Mouse (Mus musculus) embryonic facial prominence, embryonic 13.5 days (tissue): ENCODE results near the gene Tcf7l1. TPM values are rescaled to one million over a fixed set of nuclear protein-coding genes. Genes with fewer than 3 reads are reported as not detected.
A peak's percentile ranks its signal among the peaks of the same experiment; 100 is the strongest.

Experiments used
- ATAC-seq: fragments of 200-750 bp; cut with Nextera tagmentation; 2 replicates; pipeline ENCODE4 v1.8.0; 2017; ENCODE audit warnings: low read depth; ENCODE audit not compliant: insufficient number of reproducible peaks, insufficient read depth, low FRiP score, low TSS enrichment
- H3K27ac ChIP-seq: fragments of 300-500 bp; sonication (generic); 2 replicates; pipeline ENCODE4 v1.5.1; 2015; ENCODE audit warnings: moderate library complexity, mild to moderate bottlenecking, inconsistent platforms
- H3K27me3 ChIP-seq: fragments of 300-500 bp; sonication (generic); 2 replicates; pipeline ENCODE4 v1.6.1; 2015; ENCODE audit warnings: mild to moderate bottlenecking, inconsistent platforms
- H3K36me3 ChIP-seq: fragments of 300-500 bp; sonication (generic); 2 replicates; pipeline ENCODE4 v1.6.1; 2015; ENCODE audit warnings: mild to moderate bottlenecking, inconsistent platforms
- H3K4me1 ChIP-seq: fragments of 300-500 bp; sonication (generic); 2 replicates; pipeline ENCODE4 v1.6.1; 2015; ENCODE audit warnings: inconsistent platforms
- H3K4me2 ChIP-seq: fragments of 300-500 bp; sonication (generic); 2 replicates; pipeline ENCODE4 v1.6.1; 2015; ENCODE audit warnings: moderate library complexity, mild to moderate bottlenecking, inconsistent platforms
- H3K4me3 ChIP-seq: fragments of 300-500 bp; sonication (generic); 2 replicates; pipeline ENCODE4 v1.5.1; 2015; ENCODE audit warnings: mild to moderate bottlenecking, inconsistent platforms
- H3K9ac ChIP-seq: fragments of 300-500 bp; sonication (generic); 2 replicates; pipeline ENCODE4 v1.6.1; 2015; ENCODE audit warnings: mild to moderate bottlenecking, inconsistent platforms
- H3K9me3 ChIP-seq: fragments of 300-500 bp; sonication (generic); 2 replicates; pipeline ENCODE4 v1.6.1; 2016; ENCODE audit warnings: inconsistent platforms
- WGBS: fragments of 180-500 bp; shearing (Covaris S2); methylation state at CpG from one replicate; pipeline ENCODE4 v1.1.7; 2015; ENCODE audit warnings: mixed read lengths; 5-methylcytosine and 5-hydroxymethylcytosine counted together
- polyA plus RNA-seq: library from polyadenylated mRNA; unstranded; fragments of >200 nt; fragmentation: Nextera tagmentation; extraction: Ambion mirVana; gene quantifications from 2 replicates; pipeline ENCODE4 v1.2.1, GENCODE M21; 2015

Tcf7l1 gene
- polyA plus RNA-seq, 1 experiment from 2014 or later = 59.2 TPM

GRCm38 (mm10) chr6:72758239-72759017 is 30.6 kb downstream of the Tcf7l1 start:
- H3K4me2 ChIP-seq = no peak overlapping the region
- no peak overlapping the region for H3K9ac ChIP-seq
- H3K27me3 ChIP-seq = no peaks in the 10 kb centered on the region
- H3K4me1 ChIP-seq = peaks cover 65% of the 10 kb centered on the region
- no peak overlapping the region for H3K27ac ChIP-seq
- ATAC-seq = no peak
- no peaks in the 10 kb centered on the region for H3K9me3 ChIP-seq
- no peak overlapping the region for H3K4me3 ChIP-seq
- WGBS = 62% methylated on average over 10 of the region's 10 CpGs
- peaks cover 12% of the 10 kb centered on the region; the same call in 1 of the 2 replicates for H3K36me3 ChIP-seq

GRCm38 (mm10) chr6:72755267-72755889 is 33.7 kb downstream of the Tcf7l1 start:
- Histone ChIP-seq H3K27ac (peak overlapping the region; percentile 51), H3K9me3 (no peaks in the 10 kb centered on the region), H3K36me3 (peaks cover 24% of the 10 kb centered on the region; the same call in 1 of the 2 replicates), H3K4me1 (peaks cover 51% of the 10 kb centered on the region), H3K4me2 (peak overlapping the region; percentile 10; the same call in 1 of the 2 replicates), H3K27me3 (no peaks in the 10 kb centered on the region), H3K4me3 (no peak overlapping the region), H3K9ac (no peak overlapping the region)
- WGBS = 56% methylated on average over 14 of the region's 14 CpGs
- no peak for ATAC-seq

GRCm38 (mm10) chr6:72754215-72754614 is 34.8 kb downstream of the Tcf7l1 start:
- Histone ChIP-seq H3K4me2 (no peak overlapping the region), H3K27ac (no peak overlapping the region), H3K4me3 (no peak overlapping the region), H3K9me3 (no peaks in the 10 kb centered on the region), H3K4me1 (peaks cover 57% of the 10 kb centered on the region), H3K27me3 (no peaks in the 10 kb centered on the region), H3K9ac (peak overlapping the region; percentile 21; the same call in 1 of the 2 replicates), H3K36me3 (peaks cover 24% of the 10 kb centered on the region; the same call in 1 of the 2 replicates)
- ATAC-seq = no peak
- WGBS = 27% methylated on average over 9 of the region's 9 CpGs

GRCm38 (mm10) chr6:72753782-72754181 is 35.3 kb downstream of the Tcf7l1 start:
- H3K36me3 ChIP-seq = peaks cover 24% of the 10 kb centered on the region; the same call in 1 of the 2 replicates
- no peak for ATAC-seq
- no peak overlapping the region for H3K9ac ChIP-seq
- H3K27ac ChIP-seq = no peak overlapping the region
- WGBS = 83% methylated on average over 8 of the region's 8 CpGs
- H3K4me2 ChIP-seq = no peak overlapping the region
- H3K4me3 ChIP-seq = no peak overlapping the region
- no peaks in the 10 kb centered on the region for H3K9me3 ChIP-seq
- peaks cover 61% of the 10 kb centered on the region for H3K4me1 ChIP-seq
- no peaks in the 10 kb centered on the region for H3K27me3 ChIP-seq

- Histone ChIP-seq H3K27ac (peak overlapping the region; percentile 39; the same call in 1 of the 2 replicates), H3K36me3 (peaks cover 24% of the 10 kb centered on the region; the same call in 1 of the 2 replicates), H3K27me3 (no peaks in the 10 kb centered on the region), H3K4me1 (peaks cover 68% of the 10 kb centered on the region), H3K4me3 (no peak overlapping the region), H3K9me3 (no peaks in the 10 kb centered on the region), H3K9ac (no peak overlapping the region), H3K4me2 (no peak overlapping the region)
- ATAC-seq = no peak
- WGBS = 87% methylated on average over 15 of the region's 15 CpGs
These were observed 36.2 kb downstream of the Tcf7l1 start for GRCm38 (mm10) chr6:72752824-72753223.

- Histone ChIP-seq H3K9ac (no peak overlapping the region), H3K4me3 (no peak overlapping the region), H3K27ac (no peak overlapping the region), H3K4me1 (peaks cover 76% of the 10 kb centered on the region), H3K27me3 (no peaks in the 10 kb centered on the region), H3K36me3 (peaks cover 17% of the 10 kb centered on the region; the same call in 1 of the 2 replicates), H3K4me2 (no peak overlapping the region), H3K9me3 (no peaks in the 10 kb centered on the region)
- no peak for ATAC-seq
- WGBS = 81% methylated on average over 1 of the region's 1 CpGs
These were observed 37.8 kb downstream of the Tcf7l1 start for GRCm38 (mm10) chr6:72751210-72751609.

GRCm38 (mm10) chr6:72748882-72749437 is 40.1 kb downstream of the Tcf7l1 start:
- peak overlapping the region; percentile 2; the same call in 1 of the 2 replicates for H3K4me2 ChIP-seq
- H3K4me3 ChIP-seq = no peak overlapping the region
- no peak overlapping the region for H3K9ac ChIP-seq
- no peaks in the 10 kb centered on the region for H3K27me3 ChIP-seq
- H3K36me3 ChIP-seq = peaks cover 17% of the 10 kb centered on the region; the same call in 1 of the 2 replicates
- no peak for ATAC-seq
- H3K4me1 ChIP-seq = peaks cover 76% of the 10 kb centered on the region
- H3K27ac ChIP-seq = peak overlapping the region; percentile 9
- no peaks in the 10 kb centered on the region for H3K9me3 ChIP-seq
- WGBS = 12% methylated on average over 5 of the region's 5 CpGs

GRCm38 (mm10) chr6:72748421-72748820 is 40.6 kb downstream of the Tcf7l1 start:
- ATAC-seq = no peak
- Histone ChIP-seq H3K9me3 (no peaks in the 10 kb centered on the region), H3K9ac (no peak overlapping the region), H3K36me3 (peaks cover 11% of the 10 kb centered on the region; the same call in 1 of the 2 replicates), H3K4me1 (peaks cover 80% of the 10 kb centered on the region), H3K4me3 (no peak overlapping the region), H3K4me2 (peak overlapping the region; percentile 2; the same call in 1 of the 2 replicates), H3K27me3 (no peaks in the 10 kb centered on the region), H3K27ac (peak overlapping the region; percentile 44)
- 3% methylated on average over 2 of the region's 2 CpGs for WGBS

GRCm38 (mm10) chr6:72747814-72748213 is 41.2 kb downstream of the Tcf7l1 start:
- Histone ChIP-seq H3K27ac (peak overlapping the region; percentile 44; the same call in 1 of the 2 replicates), H3K36me3 (peaks cover 5% of the 10 kb centered on the region; the same call in 1 of the 2 replicates), H3K4me1 (peaks cover 84% of the 10 kb centered on the region), H3K4me2 (no peak overlapping the region), H3K9me3 (no peaks in the 10 kb centered on the region), H3K4me3 (no peak overlapping the region), H3K27me3 (no peaks in the 10 kb centered on the region), H3K9ac (no peak overlapping the region)
- 75% methylated on average over 11 of the region's 11 CpGs for whole genome bisulfite sequencing
- no peak for ATAC-seq

- Histone ChIP-seq H3K9ac (no peak overlapping the region), H3K4me3 (no peak overlapping the region), H3K27ac (peak overlapping the region; percentile 22; the same call in 1 of the 2 replicates), H3K9me3 (no peaks in the 10 kb centered on the region), H3K4me1 (peaks cover 87% of the 10 kb centered on the region), H3K4me2 (no peak overlapping the region), H3K27me3 (no peaks in the 10 kb centered on the region), H3K36me3 (no peaks in the 10 kb centered on the region; the same call in 1 of the 2 replicates)
- 20% methylated on average over 4 of the region's 4 CpGs for WGBS
- no peak for ATAC-seq
These were observed 41.9 kb downstream of the Tcf7l1 start for GRCm38 (mm10) chr6:72747156-72747555.

GRCm38 (mm10) chr6:72745781-72746180 is 43.3 kb downstream of the Tcf7l1 start:
- no peak overlapping the region for H3K4me3 ChIP-seq
- H3K27me3 ChIP-seq = no peaks in the 10 kb centered on the region
- no peak overlapping the region for H3K9ac ChIP-seq
- no peaks in the 10 kb centered on the region for H3K9me3 ChIP-seq
- H3K4me1 ChIP-seq = peaks cover 97% of the 10 kb centered on the region
- no peaks in the 10 kb centered on the region for H3K36me3 ChIP-seq
- WGBS = 72% methylated on average over 12 of the region's 12 CpGs
- H3K4me2 ChIP-seq = no peak overlapping the region
- no peak for ATAC-seq
- peak overlapping the region; percentile 80; the same call in 1 of the 2 replicates for H3K27ac ChIP-seq
